Mouse (Mus musculus): ENCODE measurements around the gene Pibf1.

- peak; percentile 29 to 30; a peak in 2 of 4 replicates for TF ChIP-seq EP300 (IDR thresholded peaks at IDR 0.05; ENCODE audit: low read depth in 1 of 2, low read length in 2 of 2)
- no peak for TF ChIP-seq USF1 (IDR thresholded peaks at IDR 0.05; ENCODE audit: low read depth, low read length)
Observed at GRCm38 (mm10) chr14:99285486-99285885, 186.3 kb downstream of the Pibf1 start.
